Mouse (Mus musculus) adipocyte (in vitro differentiated cells): ENCODE data around the gene Manbal.
A peak's percentile ranks its signal among the peaks of the same experiment; 100 is the strongest.

Experiments
- DNase-seq: peaks from one replicate; pipeline ENCODE4 v3.0.0-alpha.2; 2016; ENCODE audit warnings: low spot score

The Manbal gene

DNA sequence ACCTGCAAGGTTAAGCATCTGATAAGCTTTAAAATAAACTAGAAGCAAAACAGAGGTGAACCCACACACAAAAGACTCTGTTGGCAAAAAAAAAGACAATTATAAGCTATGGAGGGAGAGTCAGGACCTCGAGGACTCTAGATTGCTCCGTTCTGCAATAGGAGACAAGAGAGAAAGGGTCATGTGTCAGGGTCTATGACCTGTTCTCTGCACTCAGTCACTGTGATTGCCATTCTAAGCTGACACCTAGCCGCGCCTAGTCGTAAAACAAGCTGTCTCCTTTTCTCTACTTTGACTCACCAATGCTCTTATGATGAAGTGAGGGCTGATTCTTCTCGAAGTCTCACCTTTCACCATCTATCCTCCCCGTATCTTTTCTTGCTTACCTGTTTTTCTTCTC lies 45.1 kb downstream of the Manbal start:
- DNase-seq, result no peak

DNA sequence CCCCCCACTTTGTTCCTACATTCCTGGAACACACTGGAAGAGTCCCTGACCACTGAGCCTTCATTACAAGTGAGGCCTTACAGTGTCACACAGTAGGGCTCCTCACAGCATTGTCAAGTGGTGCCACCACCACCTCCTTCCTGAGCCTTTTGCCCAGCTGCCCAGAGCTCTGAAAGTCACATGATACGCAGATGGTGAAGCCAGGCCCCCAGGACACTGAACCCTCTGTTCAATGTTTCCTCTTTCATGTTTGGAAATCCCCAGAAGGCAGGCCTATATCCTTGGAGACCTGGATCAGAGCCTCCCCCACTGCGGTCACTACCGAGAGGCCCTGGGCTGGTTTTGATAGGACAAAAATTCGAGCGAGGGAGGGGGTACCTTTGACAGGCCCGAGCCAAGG lies 49.8 kb downstream of the Manbal start:
- DNase-seq, result no peak

DNA sequence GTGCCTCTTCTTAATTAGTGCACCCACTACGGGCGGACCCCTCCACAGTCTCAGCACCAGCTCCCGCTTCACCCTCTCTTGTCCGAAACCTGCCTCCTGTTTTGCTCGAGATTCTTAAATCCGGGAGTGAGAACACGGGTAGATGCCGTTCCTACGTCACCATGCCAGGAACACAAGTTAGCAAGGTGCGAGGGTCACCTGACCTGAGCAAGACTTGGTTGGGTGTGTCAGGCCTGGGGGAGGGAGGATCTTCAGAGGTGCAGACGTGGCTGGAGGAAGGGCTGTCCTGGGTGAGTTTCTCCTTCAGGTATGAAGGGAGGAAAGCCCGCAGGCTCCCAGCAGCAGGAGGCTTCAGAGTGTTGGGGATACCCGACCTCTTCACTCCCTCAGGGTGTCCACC lies 50.8 kb downstream of the Manbal start, which contains the start of gene Src:
TSS of gene Src (plus strand) at position 239 of the 400 bp plus-strand sequence.
- DNase-seq, result no peak

- DNase-seq, result no peak
Observed at GRCm38 (mm10) chr2:157418609-157419071, 51.2 kb downstream of the Manbal start.

DNA sequence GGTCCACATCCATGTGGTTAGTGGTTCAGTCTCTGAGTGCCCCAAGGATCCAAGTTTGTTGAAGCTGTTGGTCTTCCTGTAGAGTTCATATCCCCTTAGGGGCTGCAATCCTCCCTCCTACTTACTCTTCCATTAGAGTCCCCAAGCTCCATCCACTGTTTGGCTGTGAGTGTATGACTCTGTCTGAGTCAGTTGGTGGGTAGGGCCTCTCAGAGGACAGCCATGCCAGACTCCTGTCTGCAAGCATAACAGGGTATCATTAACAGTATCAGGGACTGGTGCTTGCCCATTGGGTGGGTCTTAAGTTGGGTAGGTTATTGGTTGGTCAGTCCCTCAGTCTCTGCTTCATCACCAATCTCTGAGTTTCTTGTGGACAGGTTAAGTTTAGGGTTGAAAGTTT lies 52.1 kb downstream of the Manbal start:
- DNase-seq, result no peak

- no peak for DNase-seq
Observed at GRCm38 (mm10) chr2:157420404-157420803, 53.0 kb downstream of the Manbal start.

DNA sequence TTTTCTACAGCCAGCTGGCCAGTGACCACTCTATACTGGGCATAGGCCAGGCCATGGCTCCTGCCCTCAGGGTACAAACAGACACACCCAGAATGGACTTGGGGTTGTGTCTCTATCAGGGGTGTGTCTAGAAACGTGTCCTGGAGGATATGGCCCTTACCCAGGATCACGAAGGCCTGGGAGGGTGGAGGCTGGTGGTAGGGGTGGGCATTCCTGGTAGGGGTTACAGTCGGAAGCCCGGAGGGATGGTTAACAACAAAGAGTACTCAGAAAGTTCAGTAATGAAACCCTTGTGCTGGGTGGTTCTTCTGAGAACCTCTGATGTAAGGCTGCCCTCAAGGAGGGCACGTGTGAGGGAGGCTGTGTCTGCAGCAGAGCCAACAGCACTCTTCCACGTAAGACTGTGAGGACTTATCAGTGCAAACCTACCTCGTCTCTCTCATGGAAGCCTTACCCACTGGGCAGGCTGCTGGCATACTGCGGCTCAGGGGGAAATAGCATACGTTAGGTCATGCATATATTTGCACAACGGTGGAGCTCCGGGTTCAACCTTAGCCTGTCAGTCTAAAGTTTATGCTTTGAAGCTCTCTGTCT lies 54.8 kb downstream of the Manbal start:
- DNase-seq, result no peak

DNA sequence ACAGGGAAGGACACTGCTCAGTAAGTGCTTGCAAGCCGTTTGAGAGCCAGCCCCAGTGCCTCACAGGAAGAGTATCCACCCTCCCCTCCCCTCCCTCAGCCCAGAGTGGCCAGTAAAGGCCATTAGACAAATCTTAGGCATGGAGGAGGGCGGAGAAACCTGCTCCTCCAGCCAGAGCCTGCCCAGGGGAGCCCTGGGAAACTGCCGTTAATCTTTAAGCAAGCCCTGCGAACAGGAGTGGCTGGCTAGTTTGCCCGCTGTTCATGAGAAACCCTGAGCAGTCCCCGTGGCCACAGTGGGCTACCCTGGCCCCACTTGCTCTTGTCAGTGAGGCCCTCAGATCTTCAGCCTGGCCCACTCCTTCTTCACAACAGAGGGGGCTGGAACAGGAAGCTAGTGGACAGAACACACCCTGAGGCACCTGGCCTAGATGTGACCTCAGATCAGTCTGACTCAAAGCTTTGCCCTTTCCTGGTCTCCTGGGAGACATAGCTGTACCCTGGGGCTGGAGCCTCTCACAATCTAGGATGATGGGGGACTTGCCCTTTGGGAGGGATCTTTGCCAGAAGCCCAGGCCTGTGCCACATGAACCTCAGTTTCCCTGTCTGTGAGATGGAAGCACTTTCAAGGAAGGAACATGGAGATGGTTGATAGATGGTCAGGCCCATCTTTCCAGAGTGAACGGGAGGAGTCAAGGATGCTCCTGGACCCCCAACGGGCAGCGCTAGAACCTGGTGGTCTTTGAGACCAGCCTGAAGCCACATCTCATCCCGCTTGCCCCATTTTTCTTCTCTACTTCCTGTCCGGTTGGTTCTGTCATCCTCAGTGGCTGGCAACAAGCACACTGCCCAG lies 55.7 kb downstream of the Manbal start:
- DNase-seq, result peak; percentile 73

- peak; percentile 45 for DNase-seq
Observed at GRCm38 (mm10) chr2:157423706-157424125, 56.3 kb downstream of the Manbal start.

GRCm38 (mm10) chr2:157424126-157424903 lies 56.9 kb downstream of the Manbal start:
- DNase-seq, result peak; percentile 21

DNA sequence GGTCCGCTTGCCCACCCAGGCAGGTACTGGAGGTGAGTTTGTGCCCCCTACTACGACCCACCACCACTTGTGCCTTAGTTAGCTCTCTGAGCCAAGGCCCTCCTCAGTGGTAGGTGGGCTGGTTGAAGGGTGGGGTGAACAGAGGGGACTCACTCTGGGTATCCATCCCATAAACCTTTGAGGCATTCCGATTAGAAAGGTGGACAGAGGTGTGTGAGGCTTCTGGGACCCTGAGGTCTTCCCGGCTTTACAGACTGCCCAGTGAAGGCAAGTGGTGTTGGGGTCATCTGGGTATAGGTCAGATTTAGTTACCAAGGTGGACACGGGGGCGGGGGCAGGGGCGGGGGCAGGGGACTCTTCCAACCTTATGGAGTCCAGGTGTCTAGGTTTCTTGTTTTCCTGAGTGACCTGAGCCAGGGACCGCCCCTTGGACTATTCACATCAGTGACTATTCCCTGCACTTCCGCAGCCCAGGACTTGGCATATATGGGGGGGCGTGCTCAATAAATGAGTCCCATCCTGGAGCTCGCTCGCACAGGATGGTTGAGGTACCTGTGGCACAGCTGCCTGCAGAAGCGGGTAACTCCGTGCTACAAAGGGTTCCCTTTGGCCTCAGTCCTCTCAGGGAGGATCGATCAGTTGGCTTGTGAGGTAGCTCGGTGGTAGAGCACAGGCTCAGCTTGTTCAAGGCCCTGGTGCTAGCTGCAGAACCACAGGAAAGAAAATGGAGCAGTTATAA lies 57.7 kb downstream of the Manbal start:
- no peak for DNase-seq

GRCm38 (mm10) chr2:157425643-157425988 lies 58.2 kb downstream of the Manbal start:
- no peak for DNase-seq

GRCm38 (mm10) chr2:157426171-157426570 lies 58.8 kb downstream of the Manbal start:
- peak; percentile 61 for DNase-seq

DNA sequence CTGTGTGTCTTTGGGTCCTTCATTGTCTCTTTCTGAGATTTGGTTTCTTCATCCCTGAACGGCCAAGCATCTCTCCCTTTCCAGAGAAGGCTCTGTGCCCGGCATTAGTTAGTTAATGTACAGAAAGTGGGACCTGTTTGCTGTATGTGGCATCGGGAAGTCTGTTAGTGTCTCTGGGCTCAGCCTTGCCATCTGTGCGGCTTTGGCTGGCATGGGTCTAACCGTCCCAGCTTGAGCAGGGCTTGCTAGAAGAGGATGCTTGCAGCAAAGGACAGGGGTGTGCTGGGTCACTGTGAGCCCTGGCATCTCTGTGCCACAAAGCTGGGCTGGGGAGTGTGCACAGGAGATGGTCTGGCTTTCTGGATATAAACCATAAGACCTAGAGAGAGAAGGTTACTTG lies 59.8 kb downstream of the Manbal start:
- no peak for DNase-seq

- no peak for DNase-seq
Observed at GRCm38 (mm10) chr2:157428351-157429139, 61.2 kb downstream of the Manbal start.

DNA sequence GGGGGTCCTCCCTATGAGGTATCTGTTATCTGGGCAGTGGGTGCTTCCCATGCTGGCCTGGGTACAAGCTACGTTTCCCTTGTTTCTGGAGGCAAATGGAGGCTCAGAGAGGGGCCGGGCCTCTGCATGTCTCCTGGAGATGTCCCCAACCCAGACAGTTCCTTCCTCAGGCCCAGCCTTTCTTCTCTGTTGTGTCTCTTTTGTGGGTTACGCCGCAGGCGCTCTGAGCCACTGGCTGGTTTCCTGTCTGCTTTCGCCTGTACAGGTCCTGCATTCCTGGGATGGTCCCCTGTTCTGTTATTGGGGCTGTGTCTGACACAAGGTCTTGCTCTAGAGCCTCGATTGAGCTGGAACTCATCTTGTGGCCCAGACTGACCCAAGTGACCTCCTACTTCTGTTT lies 62.3 kb downstream of the Manbal start:
- DNase-seq, result no peak

- no peak for DNase-seq
Observed at GRCm38 (mm10) chr2:157430667-157431429, 63.5 kb downstream of the Manbal start.

- no peak for DNase-seq
Observed at GRCm38 (mm10) chr2:157431912-157432311, 64.5 kb downstream of the Manbal start.

DNA sequence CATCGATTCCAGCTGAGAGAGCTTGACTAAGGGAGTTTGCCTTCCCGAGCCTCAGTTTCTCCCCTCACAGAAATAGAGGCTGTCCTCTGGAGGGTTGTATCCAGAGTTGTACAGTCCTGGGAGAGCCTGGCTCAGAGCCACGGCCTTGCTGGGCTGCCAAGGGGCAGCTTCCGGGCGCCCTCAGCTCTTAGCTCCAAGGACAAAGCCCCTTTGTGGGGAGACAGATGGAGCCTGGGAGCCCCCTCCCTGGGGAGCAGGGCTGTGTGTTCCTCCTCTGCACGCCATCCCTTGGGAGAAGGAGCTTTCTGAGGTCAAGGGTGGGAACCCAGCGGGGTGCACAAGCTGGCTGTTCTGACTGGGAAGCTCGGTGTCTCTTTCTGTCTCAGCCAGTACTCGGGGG lies 65.1 kb downstream of the Manbal start:
- no peak for DNase-seq

DNA sequence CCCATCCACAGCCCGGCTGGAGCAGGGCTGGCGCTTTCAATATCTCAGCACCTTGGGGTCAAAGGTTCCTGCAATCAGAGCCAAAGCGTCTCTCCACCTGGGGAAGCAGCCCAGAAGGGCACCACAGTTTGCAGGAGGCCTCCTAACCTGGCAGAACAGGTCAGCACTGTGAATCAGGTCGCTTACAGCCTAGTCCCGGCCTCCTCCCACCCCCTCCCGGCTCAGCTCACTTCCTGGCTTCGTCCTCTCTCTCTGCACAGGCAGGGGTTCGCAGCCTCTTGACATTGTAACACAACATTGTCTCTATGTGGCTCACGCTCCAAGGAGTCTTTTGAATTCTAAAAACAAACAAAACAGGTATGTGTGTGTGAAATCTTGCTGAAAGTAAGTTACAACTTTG lies 66.6 kb downstream of the Manbal start:
- DNase-seq, result no peak
